In the genomic region with DNA sequence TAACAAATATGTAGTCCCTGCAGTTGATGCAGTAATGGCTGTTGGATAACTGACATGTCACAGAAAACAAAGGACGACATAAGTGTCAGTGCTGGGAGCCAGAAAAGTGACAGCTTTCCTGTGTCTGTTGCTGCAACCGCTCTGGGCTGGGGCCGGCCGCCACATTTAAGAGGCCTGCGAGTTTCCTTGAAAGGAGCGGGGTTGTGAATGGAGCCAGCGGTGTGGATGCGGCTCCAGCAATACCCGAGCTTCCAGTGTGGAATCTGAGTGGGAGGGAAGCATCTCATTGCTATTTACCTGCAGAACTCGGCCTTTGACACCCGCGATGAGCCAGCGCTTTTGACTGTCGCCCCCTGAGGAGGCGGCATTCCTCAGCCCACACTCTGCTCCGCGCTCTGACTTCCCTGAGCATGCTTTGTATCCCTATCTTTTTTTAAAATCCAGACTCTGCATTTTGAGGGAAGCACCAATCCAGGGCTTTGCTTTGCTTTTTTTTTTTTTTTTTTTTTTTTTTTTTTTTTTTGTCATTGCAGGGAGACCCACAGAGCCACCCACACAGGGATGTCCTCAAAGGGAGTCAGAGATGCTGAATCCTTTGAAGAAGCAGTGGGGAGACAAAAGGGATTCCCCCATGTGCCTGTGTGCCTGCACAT, we compare ENCODE assay signal across 9 mouse cellular contexts. TPM values are rescaled to one million over a fixed set of nuclear protein-coding genes. Genes with fewer than 3 reads are reported as not detected.
DNase-seq lines count a peak whose midpoint lies in the region; ATAC-seq and TF ChIP-seq lines count a peak whose summit lies in the region.
"Had no signal": no experiment of that assay in that cellular context is flagged by ENCODE, and none has a peak within 500 bp of the region (broad histone marks: within the 10 kb centered on the region; RNA-seq: fewer than 3 reads in every experiment).

No protein-coding gene starts in this region.

- no peaks in the 10 kb centered on the region for H3K36me3 ChIP-seq in embryonic facial prominence, embryonic 10.5 days (replicated peaks)
- H3K36me3 ChIP-seq in hindbrain, postnatal 0 days (ENCODE audit: insufficient read depth, low read length), result no peaks in the 10 kb centered on the region
- H3K36me3 ChIP-seq in liver, embryonic 11.5 days (ENCODE audit: control insufficient read depth, insufficient read depth, low read length), result no peaks in the 10 kb centered on the region

- H3K9me3 ChIP-seq in embryonic facial prominence, embryonic 10.5 days, result no peaks in the 10 kb centered on the region
- no peaks in the 10 kb centered on the region for H3K9me3 ChIP-seq in hindbrain, postnatal 0 days (ENCODE audit: low read length)
- H3K9me3 ChIP-seq in liver, embryonic 11.5 days (ENCODE audit: control insufficient read depth, low read length), result no peaks in the 10 kb centered on the region

- 7% methylated on average over 17 of the region's 17 CpGs for WGBS in embryonic facial prominence, embryonic 10.5 days
- WGBS in hindbrain, postnatal 0 days, result 10% methylated on average over 17 of the region's 17 CpGs
- 39% methylated on average over 17 of the region's 17 CpGs for WGBS in liver, embryonic 11.5 days

- H3K9ac ChIP-seq in hindbrain, postnatal 0 days (replicated peaks; ENCODE audit: low read length), result no peak overlapping the region
- no peak overlapping the region for H3K9ac ChIP-seq in liver, embryonic 11.5 days (ENCODE audit: low read depth, low read length)

- TF ChIP-seq CTCF in hindbrain, postnatal 0 days (IDR thresholded peaks at IDR 0.05; ENCODE audit: low read depth), result no peak

- no peak for ATAC-seq in hindbrain, postnatal 0 days
- ATAC-seq in activated CD4-positive, CD25-positive, alpha-beta regulatory T cell, adult 4 months, result no peak
- ATAC-seq in liver, embryonic 11.5 days (replicated peaks; ENCODE audit: low FRiP score), result no peak

- DNase-seq in embryo, embryonic 11 days, result peak; percentile 29
- no peak for DNase-seq in embryo, embryonic 10.5 days (ENCODE audit: low spot score)
- peak; percentile 30 to 47 for DNase-seq in kidney, postnatal 4 days
- no peak for DNase-seq in kidney, postnatal 14 days
- no peak for DNase-seq in embryonic facial prominence, embryonic 10.5 days (ENCODE audit: low spot score)
- peak; percentile 23 for DNase-seq in hindbrain, postnatal 0 days (ENCODE audit: low spot score)
- no peak for DNase-seq in liver, embryonic 11.5 days (ENCODE audit: low spot score)
- DNase-seq: cerebellum, adult 8-10 months had no signal

- peaks cover 62% of the 10 kb centered on the region for H3K27me3 ChIP-seq in embryonic facial prominence, embryonic 10.5 days (replicated peaks; ENCODE audit: low read depth, poor library complexity, severe bottlenecking)
- H3K27me3 ChIP-seq in hindbrain, postnatal 0 days (ENCODE audit: insufficient read depth, low read length), result no peaks in the 10 kb centered on the region
- H3K27me3 ChIP-seq in liver, embryonic 11.5 days (replicated peaks; ENCODE audit: control insufficient read depth, insufficient read depth, low read length), result peaks cover 7% of the 10 kb centered on the region; the same call in 1 of the 2 replicates

- H3K4me1 ChIP-seq in embryonic facial prominence, embryonic 10.5 days, result peaks cover 15% of the 10 kb centered on the region
- H3K4me1 ChIP-seq in hindbrain, postnatal 0 days (ENCODE audit: insufficient read depth, low read length), result 0 out of 2 replicates have a peak, but pooled peaks cover 4% of the 10 kb centered on the region
- H3K4me1 ChIP-seq in liver, embryonic 11.5 days (replicated peaks; ENCODE audit: control insufficient read depth, insufficient read depth, low read length), result peaks cover 7% of the 10 kb centered on the region

- no peak overlapping the region for H3K27ac ChIP-seq in embryonic facial prominence, embryonic 10.5 days (replicated peaks)
- no peak overlapping the region for H3K27ac ChIP-seq in hindbrain, postnatal 0 days
- no peak overlapping the region for H3K27ac ChIP-seq in liver, embryonic 11.5 days (ENCODE audit: low read depth, low read length)

- H3K4me3 ChIP-seq in embryonic facial prominence, embryonic 10.5 days, result peak overlapping the region; percentile 36
- peak overlapping the region; percentile 11 for H3K4me3 ChIP-seq in hindbrain, postnatal 0 days (ENCODE audit: low read length)
- H3K4me3 ChIP-seq in liver, embryonic 11.5 days (ENCODE audit: low read depth, low read length), result no peak overlapping the region

- H3K4me2 ChIP-seq in hindbrain, postnatal 0 days (ENCODE audit: low read depth, low read length), result peak overlapping the region; percentile 44
- H3K4me2 ChIP-seq in liver, embryonic 11.5 days, result no peak overlapping the region

RNA-seq across cellular contexts. Expression of a gene that starts 35.2 kb away (rescaled TPM):
- 39.0 and 39.1 TPM in 2 replicates for polyA plus RNA-seq in embryonic facial prominence, embryonic 10.5 days (2016; fragmentation: Nextera tagmentation; extraction: Ambion mirVana)
- total RNA-seq in hindbrain, postnatal 0 days (2014; rRNA removed), result 10.5 and 10.6 TPM in 2 replicates
- 31.1 and 33.9 TPM in 2 replicates for polyA plus RNA-seq in hindbrain, postnatal 0 days (2015; fragmentation: Nextera tagmentation; extraction: Ambion mirVana)
- polyA plus RNA-seq in activated CD4-positive, CD25-positive, alpha-beta regulatory T cell, adult 4 months (2017; shearing (Covaris generic)), result 10 to 100 TPM; 29.0 to 29.4 TPM
- 39.2 and 44.0 TPM in 2 replicates for polyA plus RNA-seq in liver, embryonic 11.5 days (2014; fragmentation: Nextera tagmentation; extraction: Ambion mirVana)

Comparison
In these comparisons a context has a peak if more than half of its experiments do, and no peak if none do; other contexts are left out.
1. DNase-seq: peak in embryo, embryonic 11 days (single experiment), kidney, postnatal 4 days (2 of 2) and hindbrain, postnatal 0 days (single experiment); none in embryo, embryonic 10.5 days (single experiment), kidney, postnatal 14 days (single experiment), embryonic facial prominence, embryonic 10.5 days (single experiment) and liver, embryonic 11.5 days (single experiment).